Mouse (Mus musculus) layer of hippocampus, adult 2 months (tissue): Measurements from ENCODE around the gene Olfr948. TPM values are rescaled to one million over a fixed set of nuclear protein-coding genes. Genes with fewer than 3 reads are reported as not detected.

Experiments
- DNase-seq, 2 experiments: peaks; one replicate each; pipeline ENCODE4 v3.0.0; 2022; ENCODE audit warnings: low spot score in 2 of 2
- H3K27ac ChIP-seq: fragments of 200-600 bp; 2 replicates; pipeline ENCODE4 v1.8.1; 2022
- H3K4me3 ChIP-seq: fragments of 200-600 bp; 2 replicates; pipeline ENCODE4 v1.8.1; 2022; ENCODE audit warnings: mild to moderate bottlenecking
- CTCF ChIP-seq: fragments of 200-600 bp; conservative IDR thresholded peaks from 2 replicates; pipeline ENCODE4 v1.8.1; 2022; ENCODE audit warnings: antibody characterized with exemption, mild to moderate bottlenecking, moderate library complexity
- long read RNA-seq, 2 experiments: library from polyadenylated mRNA; stranded (forward); transcript quantifications; one replicate each; pipeline ENCODE4 v2.0.0; 2021; ENCODE audit warnings: borderline mapping rate in 2 of 2
- total RNA-seq, 2 experiments: library from RNA; stranded (reverse); gene quantifications; 2 replicates each; pipeline ENCODE4 v1.2.3; 2021

Olfr948 gene
- not detected for total RNA-seq
- long read RNA-seq, experiment 1, result 0 reads
- long read RNA-seq, experiment 2, result 0 reads

GRCm38 (mm10) chr9:39325945-39326344, at the start of gene Olfr948:
Gene Olfr948, minus strand, starts transcription at chr9:39326045.
- H3K27ac ChIP-seq, result no peak within 1 kb of the TSS
- TF ChIP-seq CTCF, result no peak
- no peak for DNase-seq
- H3K4me3 ChIP-seq, result no peak within 1 kb of the TSS

- TF ChIP-seq CTCF, result no peak
- Histone ChIP-seq H3K4me3 (no peak overlapping the region), H3K27ac (no peak overlapping the region)
- no peak for DNase-seq
Measured at GRCm38 (mm10) chr9:39287136-39287535, 38.7 kb downstream of the Olfr948 start.

DNA sequence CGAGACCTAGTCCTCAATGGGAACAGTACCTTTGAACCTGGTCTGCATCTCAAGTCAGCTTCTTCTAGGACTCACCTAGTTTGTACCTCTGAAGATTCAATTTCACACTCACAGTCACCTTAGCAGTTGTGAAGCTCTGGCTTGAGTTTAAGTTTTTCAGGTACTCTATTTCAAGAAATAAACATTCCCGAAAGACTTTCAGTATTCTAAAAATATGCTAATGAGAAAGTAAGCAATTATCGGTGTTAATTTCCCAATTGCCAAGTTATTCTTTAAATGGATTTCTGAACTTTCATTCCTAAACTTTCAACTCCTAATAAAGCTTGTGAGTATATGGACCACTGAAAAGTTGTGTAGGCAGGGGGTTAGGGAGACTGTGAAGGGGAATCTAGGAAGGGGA, 49.1 kb downstream of the Olfr948 start, which contains the start of gene Olfr945:
Gene Olfr945, minus strand, starts transcription at position 101 of the 400 bp plus-strand sequence.
- no peak for DNase-seq
- Histone ChIP-seq H3K4me3 (no peak within 1 kb of the TSS), H3K27ac (no peak within 1 kb of the TSS)
- TF ChIP-seq CTCF, result no peak

Other genes starting within 250 kb of the Olfr948 start
- not detected for gene Olfr938, start 247.2 kb downstream of the Olfr948 start, total RNA-seq
- gene Olfr27, start 197.9 kb downstream of the Olfr948 start, total RNA-seq, result not detected
- not detected for gene Olfr943, start 159.7 kb downstream of the Olfr948 start, total RNA-seq
- not detected for gene Olfr944, start 124.1 kb downstream of the Olfr948 start, total RNA-seq
- gene Olfr1537, start 76.1 kb downstream of the Olfr948 start, total RNA-seq, result not detected
- not detected for gene Olfr945, start 49.2 kb downstream of the Olfr948 start, total RNA-seq
- gene Olfr951, start 61.4 kb upstream of the Olfr948 start, total RNA-seq, result not detected
- not detected for gene Olfr952, start 101.1 kb upstream of the Olfr948 start, total RNA-seq
- not detected for gene Olfr954, start 130.7 kb upstream of the Olfr948 start, total RNA-seq
- not detected for gene Olfr955, start 145.9 kb upstream of the Olfr948 start, total RNA-seq
- not detected for gene Olfr44, start 167.9 kb upstream of the Olfr948 start, total RNA-seq
- not detected for gene Olfr957, start 189.8 kb upstream of the Olfr948 start, total RNA-seq
- gene Olfr958, start 228.0 kb upstream of the Olfr948 start, total RNA-seq, result not detected
- not detected for gene Olfr959, start 249.5 kb upstream of the Olfr948 start, total RNA-seq